Mouse (Mus musculus): ENCODE results near the gene Ezh1.

DNA sequence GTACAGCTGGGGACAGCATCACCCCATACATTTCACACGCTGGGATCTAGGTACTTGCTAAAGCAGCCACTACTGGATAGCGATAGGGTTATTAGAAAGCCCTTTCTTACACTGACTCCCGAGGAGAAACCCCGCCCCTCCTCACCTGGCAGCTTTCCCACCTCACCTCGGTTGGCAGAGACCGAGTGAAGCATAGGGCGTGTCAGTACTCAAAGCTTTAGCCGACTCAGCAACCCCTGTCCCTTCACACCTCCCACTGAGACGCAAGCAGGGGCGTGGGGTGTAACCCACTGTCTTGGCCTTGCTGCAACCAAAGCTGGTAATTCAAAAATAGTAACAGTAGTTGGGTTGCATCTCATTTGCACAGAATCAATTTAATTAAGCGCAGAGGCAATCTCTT, 53.2 kb downstream of the Ezh1 start:
- TF ChIP-seq CTCF (IDR thresholded peaks at IDR 0.05; ENCODE audit: control insufficient read depth, insufficient read depth, low read length) (no peak), POLR2A (IDR thresholded peaks at IDR 0.05; ENCODE audit: borderline replicate concordance, control insufficient read depth, low read depth, low read length) (no peak)

Measured in bone marrow, adult 2 months (tissue).